In the genomic region with DNA sequence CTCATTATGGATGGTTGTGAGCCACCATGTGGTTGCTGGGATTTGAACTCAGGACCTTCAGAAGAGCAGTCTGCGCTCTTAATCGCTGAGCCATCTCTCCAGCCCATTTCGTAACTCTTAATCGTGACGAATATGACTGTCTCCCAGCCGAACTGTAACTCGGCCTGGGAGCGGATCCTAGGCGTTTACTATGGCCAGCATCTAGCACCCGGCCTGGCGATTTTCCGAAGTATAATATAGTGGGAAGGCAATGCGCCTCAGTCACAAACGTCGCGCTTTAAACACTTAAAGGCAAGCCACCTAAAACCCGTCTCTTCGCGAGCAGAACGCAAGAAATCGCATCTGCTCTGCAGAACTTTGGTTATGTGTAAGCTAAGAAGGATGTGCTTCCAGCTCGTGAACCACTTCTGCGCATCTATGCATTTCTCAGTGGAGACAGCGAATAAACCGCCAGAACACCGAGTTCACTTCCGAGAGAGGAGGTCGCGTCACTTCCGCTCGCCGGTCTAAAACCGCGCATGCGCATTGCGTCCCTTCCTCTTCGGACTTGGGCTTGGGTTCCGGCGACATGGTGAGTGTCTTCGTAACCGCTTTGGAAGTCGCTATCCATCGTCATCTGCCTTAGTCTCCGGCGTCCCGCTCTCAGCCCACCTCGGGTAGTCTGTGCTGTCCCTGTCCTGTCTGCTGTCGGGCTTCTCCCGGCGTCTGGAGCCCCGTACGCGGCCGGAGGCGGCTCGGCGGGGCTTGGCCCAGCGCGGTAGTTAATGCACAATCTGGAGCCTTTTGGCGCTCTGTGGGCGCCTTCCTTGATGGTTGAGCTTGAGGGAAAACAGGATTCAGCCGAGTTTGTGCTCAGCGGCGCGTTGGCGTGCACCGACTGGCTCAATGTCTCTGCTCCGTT, we compare ENCODE assay signal across 8 mouse cellular contexts. TPM values are rescaled to one million over a fixed set of nuclear protein-coding genes. Genes with fewer than 3 reads are reported as not detected.
DNase-seq lines count a peak whose midpoint lies in the region; ATAC-seq and TF ChIP-seq lines count a peak whose summit lies in the region.

Gene Rpl37a (plus strand): TSS at position 538 of the 901 bp plus-strand sequence.

- peak within 1 kb of the TSS; percentile 81 for H3K4me3 ChIP-seq in hindbrain, embryonic 10.5 days
- H3K4me3 ChIP-seq in lung, postnatal 0 days (ENCODE audit: low read depth, low read length): peak within 1 kb of the TSS; percentile 74

- H3K36me3 ChIP-seq in hindbrain, embryonic 10.5 days: peaks cover 39% of the 10 kb centered on the region
- peaks cover 5% of the 10 kb centered on the region; the same call in 1 of the 2 replicates for H3K36me3 ChIP-seq in lung, postnatal 0 days (ENCODE audit: insufficient read depth, low read length)

- ATAC-seq in frontal cortex, adult (ENCODE audit: low TSS enrichment): peak; percentile 98
- peak; percentile 94 for ATAC-seq in lung, postnatal 0 days

- peak within 1 kb of the TSS; percentile 61 for H3K4me2 ChIP-seq in lung, postnatal 0 days (replicated peaks; ENCODE audit: low read depth, low read length)

- no peaks in the 10 kb centered on the region for H3K9me3 ChIP-seq in hindbrain, embryonic 10.5 days
- H3K9me3 ChIP-seq in lung, postnatal 0 days (ENCODE audit: low read length): no peaks in the 10 kb centered on the region

- TF ChIP-seq CTCF in lung, postnatal 0 days (IDR thresholded peaks at IDR 0.05): no peak

- peak within 1 kb of the TSS; percentile 86 for H3K9ac ChIP-seq in lung, postnatal 0 days (replicated peaks; ENCODE audit: low read depth)

- H3K27ac ChIP-seq in hindbrain, embryonic 10.5 days: peak within 1 kb of the TSS; percentile 95
- peak within 1 kb of the TSS; percentile 91 for H3K27ac ChIP-seq in lung, postnatal 0 days (ENCODE audit: low read length)

- peaks cover 14% of the 10 kb centered on the region for H3K4me1 ChIP-seq in hindbrain, embryonic 10.5 days (replicated peaks)
- no peaks in the 10 kb centered on the region for H3K4me1 ChIP-seq in lung, postnatal 0 days (ENCODE audit: insufficient read depth, low read depth, low read length)

- no peak for TF ChIP-seq EP300 in lung, postnatal 0 days (IDR thresholded peaks at IDR 0.05)

- H3K27me3 ChIP-seq in hindbrain, embryonic 10.5 days (ENCODE audit: insufficient read depth, poor library complexity, severe bottlenecking): no peaks in the 10 kb centered on the region
- no peaks in the 10 kb centered on the region for H3K27me3 ChIP-seq in lung, postnatal 0 days (replicated peaks; ENCODE audit: insufficient read depth, low read length)

- WGBS in hindbrain, embryonic 10.5 days: 3% methylated on average over 68 of the region's 68 CpGs
- WGBS in lung, postnatal 0 days: 4% methylated on average over 68 of the region's 68 CpGs

- DNase-seq in MEL-GATA-1-ER (ENCODE audit: extremely low read depth, low read depth): peak; percentile 84
- peak; percentile 94 for DNase-seq in cerebellum, adult 8-10 months
- peak; percentile 96 for DNase-seq in hindbrain, embryonic 10.5 days (ENCODE audit: low spot score)
- peak; percentile 95 for DNase-seq in layer of hippocampus, adult 9-11 months
- DNase-seq in lung, postnatal 0 days (ENCODE audit: low spot score): peak; percentile 98
- DNase-seq in ovary, postnatal 14 days (ENCODE audit: low spot score): peak; percentile 89
- peak; percentile 94 for DNase-seq in thymus, postnatal 14 days

RNA-seq across cellular contexts. Expression of gene Rpl37a, which starts in this region (rescaled TPM):
- 1,371 and 1,426 TPM in 2 replicates for polyA plus RNA-seq in hindbrain, embryonic 10.5 days (2016; fragmentation: Nextera tagmentation; extraction: Ambion mirVana)
- 2,028 and 2,237 TPM in 2 replicates for polyA plus RNA-seq in lung, postnatal 0 days (2015; fragmentation: Nextera tagmentation; extraction: Ambion mirVana)

Comparison
In these comparisons a context has a peak if more than half of its experiments do, and no peak if none do; other contexts are left out.
1. Peak in every context shown above with its lines: DNase-seq, ATAC-seq, H3K4me3 ChIP-seq and H3K27ac ChIP-seq.